Mouse (Mus musculus) bone marrow macrophage, adult 2 months (primary cell): ENCODE results near the gene Ctxn1.

Experiments
- CTCF ChIP-seq: IDR thresholded peaks from 2 replicates; pipeline ENCODE4 v1.5.1; 2012; ENCODE audit warnings: low read depth, mild to moderate bottlenecking, low read length, moderate library complexity
- POLR2A ChIP-seq: IDR thresholded peaks from 2 replicates; pipeline ENCODE4 v1.6.1; 2012; ENCODE audit warnings: mild to moderate bottlenecking, low read depth, low read length, borderline replicate concordance

DNA sequence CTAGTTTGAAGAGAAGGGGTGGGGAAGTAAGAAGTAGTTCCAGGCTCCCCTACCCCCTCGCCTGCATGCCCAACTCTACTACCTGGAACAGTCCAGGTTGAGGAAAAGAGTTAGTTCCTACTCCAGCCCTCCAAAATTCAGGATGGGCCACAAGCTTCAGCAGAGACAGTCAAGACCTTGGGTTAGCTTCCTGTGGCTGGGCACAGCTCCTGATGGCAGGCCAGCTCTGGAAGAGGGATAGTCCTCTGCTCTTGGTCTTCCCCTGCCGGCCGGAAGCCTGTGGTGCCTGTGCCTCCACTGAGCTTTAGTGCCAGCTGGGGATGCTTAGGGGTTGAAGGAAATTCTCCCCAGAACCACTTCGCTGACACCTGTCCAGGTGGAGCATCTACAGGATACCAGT lies 32.8 kb downstream of the Ctxn1 start:
- TF ChIP-seq POLR2A (no peak), CTCF (no peak)
